Mouse (Mus musculus): ENCODE measurements around the gene Selenon.

The Selenon gene

DNA sequence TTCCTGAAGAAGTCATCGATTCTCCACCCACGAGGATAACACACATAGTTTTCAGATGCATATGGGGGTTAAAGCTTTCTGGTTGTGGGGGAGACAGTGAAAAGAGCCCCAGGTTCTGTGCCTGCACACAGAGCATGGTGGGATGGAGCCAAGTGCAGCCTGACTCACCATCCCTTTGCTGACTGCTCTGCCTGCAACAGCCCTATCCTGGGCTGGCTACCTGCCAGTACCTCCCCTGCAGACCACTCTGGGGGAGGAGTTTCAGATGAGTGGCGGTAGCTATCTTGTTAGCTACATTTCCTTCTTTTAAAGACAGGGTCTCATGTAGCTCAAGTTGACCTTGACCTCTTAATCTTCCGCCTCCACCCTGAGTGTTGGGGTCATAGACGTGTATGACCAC is 26.4 kb upstream of the Selenon start:
- peak; percentile 67 to 81 for DNase-seq

- DNase-seq, result peak in 1 of 2 experiments; percentile 56
Measured at GRCm38 (mm10) chr4:134577281-134577680, 25.3 kb upstream of the Selenon start.

DNA sequence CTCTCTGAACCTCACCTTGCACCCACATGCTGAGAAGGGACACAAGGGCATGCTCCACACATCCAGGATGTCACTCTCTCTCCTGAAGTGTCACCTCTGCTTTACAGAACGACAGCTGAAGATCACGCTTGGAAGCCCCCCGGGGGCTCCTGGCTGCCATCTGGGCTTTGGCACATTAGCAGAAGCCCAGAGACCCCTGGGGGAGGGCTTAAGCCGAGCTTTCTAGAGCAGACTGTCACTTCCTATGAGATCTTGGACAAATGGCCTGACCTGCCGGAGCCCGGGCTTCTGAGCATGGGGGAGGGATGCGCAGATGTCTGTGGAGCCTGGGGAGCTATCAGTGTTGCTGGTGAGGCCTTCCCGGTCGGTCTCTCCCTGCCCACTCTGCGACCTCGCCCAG is 23.5 kb upstream of the Selenon start:
- DNase-seq, result peak; percentile 74 to 86

DNA sequence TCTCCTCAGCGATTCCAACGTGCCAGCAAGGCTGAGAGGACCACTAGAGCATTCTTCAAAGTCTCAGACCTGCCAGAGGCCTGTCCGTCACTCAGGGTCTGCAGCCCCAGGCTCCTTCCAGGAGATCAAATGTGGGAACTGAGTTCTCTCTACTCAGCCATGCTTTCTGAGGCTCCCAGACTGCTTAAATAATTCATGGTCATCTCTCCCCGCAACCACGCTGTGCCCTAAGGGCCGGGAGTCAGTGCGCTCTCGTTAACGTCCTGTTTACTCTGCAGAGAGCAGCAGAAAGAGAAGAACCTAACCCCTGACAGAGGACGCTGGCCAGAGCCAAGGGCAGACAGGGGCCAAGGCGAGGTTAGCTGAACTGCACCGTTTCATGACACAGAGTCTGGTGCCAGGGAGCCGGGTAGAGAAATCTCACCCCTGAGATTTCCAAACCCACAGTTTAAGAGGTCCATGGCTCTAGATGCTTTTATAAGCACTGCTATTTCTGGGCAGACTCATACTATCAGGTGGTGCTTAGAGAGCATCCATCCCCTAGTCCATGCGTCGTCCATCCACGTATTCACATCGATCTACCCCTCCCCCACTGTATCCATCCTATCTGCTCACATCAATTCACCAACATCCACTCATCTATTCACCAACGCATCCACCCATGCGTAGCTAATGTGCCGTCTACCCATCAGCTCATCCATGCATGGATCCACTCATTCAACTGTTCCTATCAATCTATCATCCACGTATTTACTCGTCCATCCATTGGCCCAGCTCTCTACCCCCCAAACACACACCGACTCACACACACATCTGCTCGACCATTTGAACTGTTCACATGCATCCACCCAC is 20.7 kb upstream of the Selenon start:
- peak in 1 of 2 experiments; percentile 69 for DNase-seq

GRCm38 (mm10) chr4:134570704-134571451 is 18.9 kb upstream of the Selenon start:
- peak; percentile 73 to 88 for DNase-seq

DNA sequence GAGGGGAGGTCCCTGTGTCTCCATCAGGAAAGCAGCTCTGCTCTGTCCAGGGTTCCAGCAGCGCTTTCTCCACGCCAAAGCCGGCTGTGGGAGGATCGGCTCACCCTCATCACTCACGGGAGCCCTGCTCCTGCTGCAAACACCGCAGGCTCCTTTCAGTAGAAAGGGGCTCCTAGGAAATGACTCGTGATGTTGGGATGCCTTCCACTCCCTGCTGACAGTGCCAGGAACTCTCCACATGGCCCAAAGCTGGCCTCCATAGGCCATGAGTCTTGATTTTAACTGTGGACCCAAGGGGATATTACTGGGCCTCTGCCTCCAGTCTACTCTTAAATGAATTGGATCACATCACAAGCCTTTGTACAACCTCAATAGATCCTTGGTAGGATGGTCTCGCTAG is 17.9 kb upstream of the Selenon start:
- peak in 1 of 2 experiments; percentile 68 for DNase-seq

DNA sequence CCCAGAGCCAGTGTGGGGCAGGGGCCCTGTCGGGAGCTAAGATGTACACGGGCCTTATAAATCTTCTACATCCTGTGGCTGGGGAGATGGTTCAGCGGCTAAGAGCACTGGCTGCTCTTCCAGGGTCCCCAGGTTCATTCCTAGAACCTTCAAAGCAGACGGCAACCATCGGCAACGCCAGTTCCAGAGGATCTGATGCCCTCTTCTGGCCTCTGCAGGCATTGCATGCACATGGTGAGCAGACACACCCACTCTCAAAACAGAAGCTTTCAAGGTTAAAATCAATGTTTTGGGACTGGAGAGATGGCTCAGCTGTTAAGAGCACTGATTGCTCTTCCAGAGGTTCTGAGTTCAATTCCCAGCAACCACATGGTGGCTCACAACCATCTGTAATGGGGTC is 17.2 kb upstream of the Selenon start:
- peak; percentile 73 to 81 for DNase-seq

GRCm38 (mm10) chr4:134567377-134568226 is 15.6 kb upstream of the Selenon start:
- peak; percentile 85 to 93 for DNase-seq

- peak in 1 of 2 experiments; percentile 38 for DNase-seq
Measured at GRCm38 (mm10) chr4:134564093-134564492, 12.1 kb upstream of the Selenon start.

DNA sequence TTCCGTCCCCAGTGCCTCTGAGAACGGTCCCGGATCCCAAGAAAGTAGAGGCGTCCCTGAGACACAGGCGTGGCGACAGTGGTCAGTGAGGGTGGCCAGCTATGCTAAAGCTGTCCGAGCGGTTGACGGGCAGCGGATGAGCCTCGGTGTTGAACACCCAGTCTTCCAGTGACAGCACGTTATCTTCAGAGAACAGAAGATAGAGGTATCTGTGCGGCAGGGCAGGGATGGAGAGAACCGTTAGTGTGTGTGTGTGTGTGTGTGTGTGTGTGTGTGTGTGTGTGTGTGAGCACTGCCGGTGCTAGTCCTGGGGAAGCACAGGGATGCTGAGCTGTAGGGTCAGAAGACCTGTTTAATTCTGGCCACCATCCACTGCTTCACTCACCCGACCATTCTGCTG is 11.7 kb upstream of the Selenon start:
- peak in 1 of 2 experiments; percentile 18 for DNase-seq

DNA sequence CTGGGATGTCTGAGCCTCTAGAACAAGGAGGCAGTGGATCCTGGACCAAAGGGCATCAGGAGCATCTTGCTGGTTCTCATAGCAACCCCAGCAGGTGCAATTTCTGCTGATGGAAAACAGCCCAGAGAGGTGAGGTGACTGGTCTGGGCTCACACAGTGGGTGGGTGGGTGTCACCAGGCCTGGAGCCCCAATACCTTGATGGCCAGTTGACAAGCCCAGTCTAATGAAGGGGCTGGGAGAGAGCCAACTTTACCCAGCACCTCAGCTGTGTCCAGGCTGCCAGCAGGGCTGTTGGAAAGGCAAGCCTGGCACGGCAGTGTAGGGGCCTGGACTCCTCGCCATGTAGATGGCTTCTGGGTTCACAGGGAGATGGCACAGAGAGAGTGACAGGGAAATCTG is 10.0 kb upstream of the Selenon start:
- DNase-seq, result peak; percentile 78 to 86

DNA sequence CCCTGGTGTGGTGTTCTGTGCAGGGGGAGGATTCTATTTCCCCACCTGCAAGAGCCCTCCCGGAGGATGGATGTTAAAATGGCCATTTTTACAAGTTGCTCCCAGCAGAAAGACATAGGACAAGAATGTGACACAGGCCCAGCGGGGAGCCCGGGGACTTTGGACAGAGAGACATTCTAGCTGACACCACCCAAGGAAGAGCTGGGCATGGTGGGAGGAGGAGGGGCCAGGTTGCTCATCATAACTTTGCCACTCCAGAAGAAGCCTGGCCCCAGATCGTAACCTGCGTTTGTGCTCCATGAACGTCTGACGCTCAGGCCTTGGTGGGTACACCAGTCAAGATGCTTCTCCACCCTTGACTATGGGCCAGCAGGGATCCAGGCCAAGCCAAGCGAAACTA is 8.7 kb upstream of the Selenon start:
- peak in 1 of 2 experiments; percentile 41 for DNase-seq

DNA sequence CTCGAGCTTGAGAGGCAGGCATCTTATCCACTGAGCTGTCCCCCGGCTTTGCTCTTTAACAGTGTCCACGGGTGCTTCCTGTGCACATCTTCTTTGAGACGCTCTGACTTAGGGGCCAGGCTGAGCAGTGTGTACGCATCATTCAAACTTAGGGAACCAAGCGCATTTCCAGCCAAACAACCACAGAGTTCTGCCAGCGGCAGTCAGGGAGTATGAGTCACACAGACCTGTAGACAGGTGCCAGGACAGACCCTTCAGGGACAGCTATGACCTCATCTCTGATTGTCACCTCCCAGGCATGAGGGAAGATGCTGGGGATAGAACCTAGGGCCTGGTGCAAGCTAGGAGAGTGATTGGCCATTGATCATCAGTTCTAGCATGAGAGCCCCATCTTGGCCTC is 7.2 kb upstream of the Selenon start:
- no peak for DNase-seq

- no peak for DNase-seq
Measured at GRCm38 (mm10) chr4:134558570-134559113, 6.7 kb upstream of the Selenon start.

GRCm38 (mm10) chr4:134557626-134558249 is 5.8 kb upstream of the Selenon start:
- DNase-seq, result no peak

DNA sequence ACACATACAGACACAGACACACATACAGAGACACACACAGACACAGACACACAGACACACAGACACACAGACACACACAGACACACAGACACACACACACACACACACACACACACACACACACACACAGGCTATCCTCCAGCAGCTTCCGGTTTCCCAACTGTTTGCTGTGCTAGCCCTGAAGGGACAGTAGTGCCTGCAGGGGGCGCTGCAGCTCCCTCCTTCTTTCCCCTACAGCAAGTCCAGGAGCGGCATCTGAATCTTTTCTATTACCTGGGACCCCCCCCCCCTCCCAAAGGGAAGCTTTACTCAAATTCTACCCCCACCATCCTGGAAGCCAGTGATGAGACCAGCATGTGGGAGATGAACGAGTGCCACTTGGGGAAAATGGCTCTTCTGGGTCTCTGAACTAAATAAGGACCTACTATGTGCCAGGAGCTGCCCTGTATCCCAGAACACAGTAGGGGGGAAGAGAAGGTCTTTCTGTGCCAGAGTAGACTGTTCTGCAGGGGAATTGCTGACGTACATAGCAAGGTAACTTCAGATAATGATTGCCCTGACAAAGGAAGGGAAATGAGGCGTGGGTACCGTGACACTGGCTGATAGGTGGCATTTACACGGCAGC is 4.1 kb upstream of the Selenon start:
- peak; percentile 79 to 87 for DNase-seq

DNA sequence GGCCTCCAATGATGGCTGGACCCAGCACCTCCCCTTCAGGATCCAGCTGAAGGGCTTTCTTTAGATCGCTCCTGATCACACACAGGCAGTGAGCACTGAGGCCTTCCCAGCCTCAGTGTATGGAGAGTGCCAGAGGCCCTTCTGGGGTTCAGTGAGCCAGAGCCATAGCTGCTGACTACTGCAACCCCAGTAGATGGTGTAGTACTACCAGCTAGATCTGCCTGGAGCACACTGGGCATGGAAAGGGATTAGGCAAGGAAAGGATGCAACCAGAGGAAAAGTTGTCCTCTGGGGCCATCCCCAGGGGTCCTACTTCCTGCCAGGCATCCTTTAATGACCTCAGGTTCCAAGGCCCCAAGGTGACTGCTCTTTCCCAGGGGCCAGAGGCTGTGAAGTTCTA is 1.7 kb upstream of the Selenon start:
- peak in 1 of 2 experiments; percentile 52 for DNase-seq

GRCm38 (mm10) chr4:134549899-134550298 is 2.1 kb downstream of the Selenon start:
- DNase-seq, result peak; percentile 30 to 43

DNA sequence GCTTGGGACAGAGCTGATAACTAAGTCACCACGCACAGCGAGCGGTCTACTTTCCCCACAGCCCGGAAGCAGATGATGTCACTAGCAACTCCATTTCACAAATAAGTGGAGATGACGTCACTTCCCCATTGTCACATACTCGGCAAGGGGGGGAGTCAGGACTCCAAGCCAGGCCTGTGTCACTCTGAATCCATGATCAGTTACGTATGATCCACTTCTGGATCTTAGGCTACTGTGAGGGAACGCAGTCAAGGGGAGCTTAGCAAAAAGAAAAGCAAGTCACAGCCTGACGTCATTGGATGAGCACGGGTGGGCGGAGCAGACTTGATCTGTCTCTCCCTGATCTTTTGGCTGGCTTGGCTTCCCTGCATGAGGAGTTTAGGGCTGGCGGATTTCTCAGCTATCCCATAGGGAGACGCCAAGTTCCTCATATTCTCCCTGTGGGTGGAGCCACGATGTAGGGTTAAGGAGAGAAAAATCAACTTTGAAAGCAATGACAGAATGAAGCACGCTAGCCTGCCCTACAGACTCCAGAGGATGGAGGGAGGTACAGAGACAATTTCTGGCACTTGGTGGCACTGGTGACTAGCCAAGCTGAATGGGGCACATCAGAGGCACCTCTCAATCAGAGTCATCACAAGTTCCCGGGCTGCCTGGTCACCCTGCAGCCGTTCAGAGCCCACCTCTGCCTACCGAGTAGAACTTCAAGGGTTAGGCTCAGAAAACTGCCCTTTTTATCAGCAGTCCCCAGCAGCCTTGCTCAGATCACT is 3.6 kb downstream of the Selenon start:
- DNase-seq, result peak in 1 of 2 experiments; percentile 55

GRCm38 (mm10) chr4:134546814-134547705 is 4.9 kb downstream of the Selenon start:
- DNase-seq, result peak; percentile 65

All from cerebellum, postnatal 10 days (tissue).